Mouse (Mus musculus) embryonic fibroblast, embryonic 13.5 days (primary cell): ENCODE data around the gene Vegfa. TPM values are rescaled to one million over a fixed set of nuclear protein-coding genes. Genes with fewer than 3 reads are reported as not detected.

Source experiments
- H3K27ac ChIP-seq: 2 replicates; pipeline ENCODE4 v1.5.1; 2012; ENCODE audit warnings: low read length, control low read depth, inconsistent platforms; ENCODE audit not compliant: insufficient read depth
- H3K4me1 ChIP-seq: 2 replicates; pipeline ENCODE4 v1.6.1; 2011; ENCODE audit warnings: low read length; ENCODE audit not compliant: control insufficient read depth, insufficient read depth
- H3K4me3 ChIP-seq: 2 replicates; pipeline ENCODE4 v1.5.1; 2011; ENCODE audit warnings: mild to moderate bottlenecking, control low read depth, low read length; ENCODE audit not compliant: insufficient read depth
- CTCF ChIP-seq: IDR thresholded peaks from 2 replicates; pipeline ENCODE4 v1.5.1; 2011; ENCODE audit warnings: mild to moderate bottlenecking, control low read depth, low read length, moderate library complexity, borderline replicate concordance; ENCODE audit not compliant: insufficient read depth
- POLR2A ChIP-seq: IDR thresholded peaks from 2 replicates; pipeline ENCODE4 v1.6.1; 2011; ENCODE audit warnings: low read depth, mild to moderate bottlenecking, control low read depth, low read length, moderate library complexity
- polyA plus RNA-seq: library from polyadenylated mRNA; stranded (reverse); fragments of >200 nt; gene quantifications from 2 replicates; pipeline ENCODE4 v1.2.4, GENCODE M21; 2011; ENCODE audit warnings: low read depth; ENCODE audit not compliant: missing spikeins, insufficient read length

The Vegfa gene
- polyA plus RNA-seq, 1 experiment, result 140 TPM

- Histone ChIP-seq H3K27ac (peak overlapping the region; percentile 51; the same call in 1 of the 2 replicates), H3K4me3 (peak overlapping the region; percentile 19), H3K4me1 (0 out of 2 replicates have a peak, but pooled peaks cover 3% of the 10 kb centered on the region)
- TF ChIP-seq POLR2A, result peak; percentile 29; the same call in 1 of the 2 replicates
- peak; percentile 46; the same call in 1 of the 2 replicates for TF ChIP-seq CTCF
Observed at GRCm38 (mm10) chr17:46027066-46027917, 4.9 kb downstream of the Vegfa start.

GRCm38 (mm10) chr17:46025927-46026668 is 6.1 kb downstream of the Vegfa start:
- TF ChIP-seq POLR2A, result no peak
- TF ChIP-seq CTCF, result no peak
- Histone ChIP-seq H3K4me3 (no peak overlapping the region), H3K4me1 (0 out of 2 replicates have a peak, but pooled peaks cover 3% of the 10 kb centered on the region), H3K27ac (no peak overlapping the region)

- TF ChIP-seq CTCF (no peak), POLR2A (no peak)
- no peak overlapping the region for H3K27ac ChIP-seq
- 0 out of 2 replicates have a peak, but pooled peaks cover 3% of the 10 kb centered on the region for H3K4me1 ChIP-seq
- H3K4me3 ChIP-seq, result no peak overlapping the region
Observed at GRCm38 (mm10) chr17:46025207-46025606, 7.0 kb downstream of the Vegfa start.

GRCm38 (mm10) chr17:46024192-46024591 is 8.0 kb downstream of the Vegfa start:
- Histone ChIP-seq H3K4me3 (no peak overlapping the region), H3K4me1 (0 out of 2 replicates have a peak, but pooled peaks cover 3% of the 10 kb centered on the region), H3K27ac (no peak overlapping the region)
- TF ChIP-seq POLR2A, result no peak
- TF ChIP-seq CTCF, result no peak

GRCm38 (mm10) chr17:46023572-46023971 is 8.6 kb downstream of the Vegfa start:
- Histone ChIP-seq H3K4me1 (no peaks in the 10 kb centered on the region), H3K4me3 (no peak overlapping the region), H3K27ac (no peak overlapping the region)
- TF ChIP-seq CTCF, result no peak
- TF ChIP-seq POLR2A, result no peak

GRCm38 (mm10) chr17:46022934-46023333 is 9.2 kb downstream of the Vegfa start:
- Histone ChIP-seq H3K27ac (no peak overlapping the region), H3K4me1 (no peaks in the 10 kb centered on the region), H3K4me3 (no peak overlapping the region)
- TF ChIP-seq POLR2A (no peak), CTCF (no peak)

- Histone ChIP-seq H3K4me3 (no peak overlapping the region), H3K27ac (no peak overlapping the region), H3K4me1 (no peaks in the 10 kb centered on the region)
- no peak for TF ChIP-seq POLR2A
- no peak for TF ChIP-seq CTCF
Observed at GRCm38 (mm10) chr17:46022427-46022826, 9.7 kb downstream of the Vegfa start.

- H3K4me3 ChIP-seq, result no peak overlapping the region
- no peak for TF ChIP-seq POLR2A
- TF ChIP-seq CTCF, result no peak
Observed at GRCm38 (mm10) chr17:46021760-46022159, 10.4 kb downstream of the Vegfa start.

GRCm38 (mm10) chr17:46021173-46021572 is 11.0 kb downstream of the Vegfa start:
- TF ChIP-seq CTCF (no peak), POLR2A (no peak)
- H3K4me1 ChIP-seq, result no peaks in the 10 kb centered on the region
- no peak overlapping the region for H3K27ac ChIP-seq
- H3K4me3 ChIP-seq, result no peak overlapping the region

More at GRCm38 (mm10) chr17:46021760-46022159, 10.4 kb downstream of the Vegfa start:
- Histone ChIP-seq H3K27ac (no peak overlapping the region), H3K4me1 (no peaks in the 10 kb centered on the region)

GRCm38 (mm10) chr17:46020579-46020978 is 11.6 kb downstream of the Vegfa start:
- H3K4me3 ChIP-seq, result no peak overlapping the region
- TF ChIP-seq CTCF (no peak), POLR2A (no peak)
- H3K27ac ChIP-seq, result no peak overlapping the region

More at GRCm38 (mm10) chr17:46020579-46020978, 11.6 kb downstream of the Vegfa start:
- H3K4me1 ChIP-seq, result no peaks in the 10 kb centered on the region
